Mouse (Mus musculus) bone marrow macrophage, adult 2 months (primary cell): Measurements from ENCODE around the gene Crym.

Experiments used
- CTCF ChIP-seq: IDR thresholded peaks from 2 replicates; pipeline ENCODE4 v1.5.1; 2012; ENCODE audit warnings: low read depth, mild to moderate bottlenecking, low read length, moderate library complexity
- POLR2A ChIP-seq: IDR thresholded peaks from 2 replicates; pipeline ENCODE4 v1.6.1; 2012; ENCODE audit warnings: mild to moderate bottlenecking, low read depth, low read length, borderline replicate concordance

- TF ChIP-seq CTCF = no peak
- TF ChIP-seq POLR2A = no peak
Measured at GRCm38 (mm10) chr7:120150257-120150656, 51.7 kb downstream of the Crym start.
